12 mouse cellular contexts compared by ENCODE assay signal in the genomic region with DNA sequence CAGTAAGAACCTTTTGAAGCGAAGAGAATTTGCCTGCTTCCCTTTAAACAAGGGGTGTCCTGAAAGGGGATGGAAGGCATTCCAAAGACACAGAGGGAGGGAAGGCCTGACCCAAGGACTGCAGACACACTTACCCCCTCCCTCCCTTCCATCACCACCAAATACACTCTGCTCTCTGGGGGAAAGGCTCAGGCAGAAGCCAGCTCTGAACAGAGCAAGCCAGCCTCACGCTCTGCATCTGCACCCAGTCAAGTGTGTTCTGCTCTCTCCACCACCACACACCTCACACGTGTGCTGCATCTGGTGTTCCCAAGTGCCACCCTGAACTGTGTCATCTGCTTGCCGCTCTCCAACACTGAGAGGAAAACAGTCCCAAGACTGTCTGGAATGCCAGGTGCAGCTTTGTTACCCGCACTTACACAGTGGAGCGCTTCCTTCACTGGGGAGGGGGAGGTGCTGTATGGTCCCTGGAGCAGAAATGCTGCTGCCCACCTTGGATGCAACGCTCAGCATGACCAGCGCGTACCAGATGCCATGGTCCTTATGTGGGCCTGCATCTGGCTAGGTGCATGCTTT. TPM values are rescaled to one million over a fixed set of nuclear protein-coding genes. Genes with fewer than 3 reads are reported as not detected.
DNase-seq lines count a peak whose midpoint lies in the region; ATAC-seq and TF ChIP-seq lines count a peak whose summit lies in the region.
"Had no signal": no experiment of that assay in that cellular context is flagged by ENCODE, and none has a peak within 500 bp of the region (broad histone marks: within the 10 kb centered on the region; RNA-seq: fewer than 3 reads in every experiment).

No protein-coding gene starts in this region.

- TF ChIP-seq CTCF in hindbrain, postnatal 0 days (IDR thresholded peaks at IDR 0.05; ENCODE audit: low read depth), result no peak
- no peak for TF ChIP-seq CTCF in CH12.LX (conservative IDR thresholded peaks at IDR 0.05 in 1 of 2, IDR thresholded peaks at IDR 0.05 in 1 of 2; ENCODE audit: low read depth in 2 of 2, low read length in 2 of 2)

- H3K27ac ChIP-seq in hindbrain, embryonic 12.5 days, result peak overlapping the region; percentile 67
- no peak overlapping the region for H3K27ac ChIP-seq in hindbrain, postnatal 0 days
- H3K27ac ChIP-seq in CH12.LX (ENCODE audit: insufficient read depth, low read depth), result peak overlapping the region; percentile 13; the same call in 1 of the 2 replicates
- H3K27ac ChIP-seq in embryonic facial prominence, embryonic 10.5 days (replicated peaks), result peak overlapping the region; percentile 19; the same call in 1 of the 2 replicates
- H3K27ac ChIP-seq: intestine, embryonic 15.5 days; liver, embryonic 15.5 days had no signal

- no peak for DNase-seq in hindbrain, postnatal 0 days (ENCODE audit: low spot score)
- DNase-seq in CH12.LX (ENCODE audit: extremely low read depth), result peak; percentile 35
- DNase-seq in embryonic facial prominence, embryonic 10.5 days (ENCODE audit: low spot score), result no peak
- DNase-seq in splenic B cell, adult 2 months (ENCODE audit: low read depth, low spot score), result peak; percentile 4
- no peak for DNase-seq in kidney, postnatal 25 days
- DNase-seq: kidney, postnatal 4 days had no signal

- no peak overlapping the region for H3K9ac ChIP-seq in hindbrain, embryonic 12.5 days
- H3K9ac ChIP-seq in hindbrain, postnatal 0 days (replicated peaks; ENCODE audit: low read length), result no peak overlapping the region
- H3K9ac ChIP-seq in CH12.LX (ENCODE audit: insufficient read depth, low read depth), result no peak overlapping the region
- H3K9ac ChIP-seq: intestine, embryonic 15.5 days; liver, embryonic 15.5 days had no signal

- WGBS in hindbrain, embryonic 12.5 days, result 62% methylated on average over 9 of the region's 9 CpGs
- 70% methylated on average over 9 of the region's 9 CpGs for WGBS in hindbrain, postnatal 0 days
- 76% methylated on average over 9 of the region's 9 CpGs for WGBS in embryonic facial prominence, embryonic 10.5 days

- H3K79me2 ChIP-seq in CH12.LX (replicated peaks; ENCODE audit: control insufficient read depth, extremely low read depth, insufficient read depth, poor library complexity, severe bottlenecking), result no peaks in the 10 kb centered on the region

- H3K4me1 ChIP-seq in hindbrain, embryonic 12.5 days, result peaks cover 80% of the 10 kb centered on the region
- H3K4me1 ChIP-seq in hindbrain, postnatal 0 days (ENCODE audit: insufficient read depth, low read length), result peaks cover 46% of the 10 kb centered on the region
- peaks cover 38 to 72% of the 10 kb centered on the region in 2 experiments for H3K4me1 ChIP-seq in CH12.LX (ENCODE audit: control insufficient read depth in 1 of 2, insufficient read depth in 2 of 2)
- peaks cover 61% of the 10 kb centered on the region for H3K4me1 ChIP-seq in embryonic facial prominence, embryonic 10.5 days

- H3K9me3 ChIP-seq in hindbrain, embryonic 12.5 days (replicated peaks), result no peaks in the 10 kb centered on the region
- H3K9me3 ChIP-seq in hindbrain, postnatal 0 days (ENCODE audit: low read length), result no peaks in the 10 kb centered on the region
- H3K9me3 ChIP-seq in CH12.LX (replicated peaks; ENCODE audit: low read length), result no peaks in the 10 kb centered on the region
- H3K9me3 ChIP-seq in embryonic facial prominence, embryonic 10.5 days, result no peaks in the 10 kb centered on the region
- H3K9me3 ChIP-seq: heart, embryonic 12.5 days; intestine, embryonic 15.5 days; liver, embryonic 15.5 days had no signal

- dilution Hi-C loops in CH12.LX (cut with MboI; ENCODE audit: extremely low pct_ligation_motif_present, extremely low pct_unique_long_range_greater_than_20kb, low sequenced_read_pairs), result no loop called here

- no peak overlapping the region for H3K4me2 ChIP-seq in hindbrain, embryonic 12.5 days (replicated peaks)
- H3K4me2 ChIP-seq in hindbrain, postnatal 0 days (ENCODE audit: low read depth, low read length), result no peak overlapping the region
- H3K4me2 ChIP-seq in CH12.LX (ENCODE audit: insufficient read depth, low read depth, poor library complexity, severe bottlenecking), result no peak overlapping the region
- H3K4me2 ChIP-seq: heart, embryonic 12.5 days; intestine, embryonic 15.5 days; liver, embryonic 15.5 days had no signal

- no peaks in the 10 kb centered on the region for H3K27me3 ChIP-seq in hindbrain, embryonic 12.5 days
- no peaks in the 10 kb centered on the region for H3K27me3 ChIP-seq in hindbrain, postnatal 0 days (ENCODE audit: insufficient read depth, low read length)
- no peaks in the 10 kb centered on the region for H3K27me3 ChIP-seq in CH12.LX (replicated peaks)
- no peaks in the 10 kb centered on the region for H3K27me3 ChIP-seq in embryonic facial prominence, embryonic 10.5 days (replicated peaks; ENCODE audit: low read depth, poor library complexity, severe bottlenecking)
- no peaks in the 10 kb centered on the region for H3K27me3 ChIP-seq in splenic B cell, adult 2 months (ENCODE audit: control insufficient read depth, insufficient read depth, low read length, poor library complexity, severe bottlenecking)
- H3K27me3 ChIP-seq: heart, embryonic 12.5 days; intestine, embryonic 15.5 days; liver, embryonic 15.5 days had no signal

- TF ChIP-seq EP300 in CH12.LX (IDR thresholded peaks at IDR 0.05; ENCODE audit: low read length), result no peak

- no peak overlapping the region for H3K4me3 ChIP-seq in hindbrain, embryonic 12.5 days
- H3K4me3 ChIP-seq in hindbrain, postnatal 0 days (ENCODE audit: low read length), result no peak overlapping the region
- peak overlapping the region in 1 of 3 experiments; percentile 1 for H3K4me3 ChIP-seq in CH12.LX (replicated peaks in 1 of 3; ENCODE audit: low read depth in 2 of 3, low read length in 2 of 3, poor library complexity in 1 of 3)
- no peak overlapping the region for H3K4me3 ChIP-seq in embryonic facial prominence, embryonic 10.5 days
- H3K4me3 ChIP-seq: heart, embryonic 12.5 days; intestine, embryonic 15.5 days; liver, embryonic 15.5 days had no signal

- peaks cover 11% of the 10 kb centered on the region for H3K36me3 ChIP-seq in hindbrain, embryonic 12.5 days
- no peaks in the 10 kb centered on the region for H3K36me3 ChIP-seq in hindbrain, postnatal 0 days (ENCODE audit: insufficient read depth, low read length)
- peaks cover 42 to 77% of the 10 kb centered on the region in 2 experiments for H3K36me3 ChIP-seq in CH12.LX (replicated peaks in 1 of 2; ENCODE audit: control insufficient read depth in 1 of 2, insufficient read depth in 1 of 2, low read length in 1 of 2)
- peaks cover 66% of the 10 kb centered on the region for H3K36me3 ChIP-seq in embryonic facial prominence, embryonic 10.5 days (replicated peaks)
- peaks cover 2% of the 10 kb centered on the region; the same call in 1 of the 2 replicates for H3K36me3 ChIP-seq in splenic B cell, adult 2 months (ENCODE audit: control insufficient read depth, insufficient read depth, low read length, poor library complexity, severe bottlenecking)

- in situ Hi-C loops in CH12.LX (cut with MboI; ENCODE audit: low pct_ligation_motif_present, low pct_unique_long_range_greater_than_20kb, low sequenced_read_pairs), result no loop called here

- TF ChIP-seq RAD21 in CH12.LX (IDR thresholded peaks at IDR 0.05; ENCODE audit: low read depth, low read length), result no peak

- TF ChIP-seq POLR2A in CH12.LX (IDR thresholded peaks at IDR 0.05; ENCODE audit: low read depth, low read length), result no peak

- no peak for ATAC-seq in hindbrain, embryonic 12.5 days (ENCODE audit: low FRiP score)
- no peak for ATAC-seq in hindbrain, postnatal 0 days
- no peak for ATAC-seq in granulocyte monocyte progenitor cell, adult 5-6 weeks (replicated peaks; ENCODE audit: poor library complexity, severe bottlenecking)
- ATAC-seq: intestine, embryonic 15.5 days had no signal

TF ChIP-seq in CH12.LX, 34 proteins besides CTCF, POLR2A, EP300 and RAD21:
- TF ChIP-seq TCF12 (IDR thresholded peaks at IDR 0.05; ENCODE audit: low read depth, low read length) (peak; percentile 10; the same call in 1 of the 2 replicates), E2F4 (IDR thresholded peaks at IDR 0.05; ENCODE audit: insufficient replicate concordance, low read depth, low read length) (no peak), ZC3H11A (IDR thresholded peaks at IDR 0.05; ENCODE audit: low read depth, low read length) (no peak), ELF1 (IDR thresholded peaks at IDR 0.05; ENCODE audit: low read depth, low read length) (no peak), ZMIZ1 (IDR thresholded peaks at IDR 0.05; ENCODE audit: low read depth, low read length) (no peak), USF2 (conservative IDR thresholded peaks at IDR 0.05; ENCODE audit: low read depth, low read length) (no peak), RCOR1 (conservative IDR thresholded peaks at IDR 0.05; ENCODE audit: low read depth, low read length) (no peak), HCFC1 (IDR thresholded peaks at IDR 0.05; ENCODE audit: low read depth, low read length) (no peak)

RNA-seq across cellular contexts. Expression of gene Tesc, which starts 53.9 kb away (rescaled TPM):
- polyA plus RNA-seq in hindbrain, embryonic 12.5 days (2016; fragmentation: Nextera tagmentation; extraction: Ambion mirVana), result 0.53 and 0.56 TPM in 2 replicates
- total RNA-seq in hindbrain, postnatal 0 days (2014; rRNA removed), result 1.4 and 3.8 TPM in 2 replicates
- polyA plus RNA-seq in hindbrain, postnatal 0 days (2015; fragmentation: Nextera tagmentation; extraction: Ambion mirVana), result 6.9 and 7.5 TPM in 2 replicates
- total RNA-seq in CH12.LX (2012; rRNA removed) (0.13 and 0.34 TPM in 2 replicates), CH12.LX (2014; rRNA removed) (1.3 TPM in 1 of 2 replicates, not detected in the other)
- polyA plus RNA-seq in CH12.LX (2012; ENCODE audit: insufficient read length, low read depth), result 0.80 and 0.90 TPM in 2 replicates
- 0.20 and 1.6 TPM in 2 replicates for polyA plus RNA-seq in embryonic facial prominence, embryonic 10.5 days (2016; fragmentation: Nextera tagmentation; extraction: Ambion mirVana)
- total RNA-seq in granulocyte monocyte progenitor cell, adult 5-6 weeks (2014; fragmentation: Nextera tagmentation), result 8.5 TPM in 1 of 2 replicates, not detected in the other
- total RNA-seq in granulocyte monocyte progenitor cell, adult 5-6 weeks (2017), result 0.56 and 0.82 TPM in 2 replicates
- total RNA-seq: common myeloid progenitor, adult 5-6 weeks had no signal

Comparison
In these comparisons a context has a peak if more than half of its experiments do, and no peak if none do; other contexts are left out.
1. DNase-seq: peak in CH12.LX (single experiment) and splenic B cell, adult 2 months (single experiment); none in hindbrain, postnatal 0 days (single experiment), embryonic facial prominence, embryonic 10.5 days (single experiment) and kidney, postnatal 25 days (0 of 2).